Mouse (Mus musculus) heart, postnatal 0 days (tissue): ENCODE results near the gene Cdh16.

Experiments
- CTCF ChIP-seq: IDR thresholded peaks from 2 replicates; pipeline ENCODE4 v1.5.1; 2016; ENCODE audit warnings: antibody characterized with exemption, control low read depth, low read depth
- EP300 ChIP-seq: IDR thresholded peaks from 2 replicates; pipeline ENCODE4 v1.6.1; 2016; ENCODE audit warnings: antibody characterized with exemption, low read depth

GRCm38 (mm10) chr8:104613119-104613518 lies 11.1 kb downstream of the Cdh16 start:
- TF ChIP-seq CTCF (no peak), EP300 (no peak)
